Mouse (Mus musculus) spleen, adult 2 months (tissue): ENCODE results near the gene Bcat1.

ENCODE experiments used
- CTCF ChIP-seq: fragments of 200-500 bp; IDR thresholded peaks from 2 replicates; pipeline ENCODE4 v1.5.1; 2011; ENCODE audit warnings: mild to moderate bottlenecking, inconsistent platforms; ENCODE audit not compliant: insufficient read depth, insufficient read length, insufficient replicate concordance; ENCODE audit errors: extremely low read depth
- POLR2A ChIP-seq: fragments of 200-500 bp; IDR thresholded peaks from 2 replicates; pipeline ENCODE4 v1.6.1; 2011; ENCODE audit warnings: low read depth, low read length, inconsistent platforms

- TF ChIP-seq CTCF (no peak), POLR2A (no peak)
Observed at GRCm38 (mm10) chr6:145112865-145113264, 36.9 kb upstream of the Bcat1 start.
